Mouse (Mus musculus) liver, adult 2 months (tissue): ENCODE results near the gene Fars2.

Source experiments
- CTCF ChIP-seq: fragments of 200-500 bp; IDR thresholded peaks from 2 replicates; pipeline ENCODE4 v1.5.1; 2011; ENCODE audit warnings: low read depth, low read length, control low read depth
- POLR2A ChIP-seq: fragments of 200-500 bp; IDR thresholded peaks from 2 replicates; pipeline ENCODE4 v1.6.1; 2011; ENCODE audit warnings: low read length, control low read depth; ENCODE audit not compliant: insufficient read depth; ENCODE audit errors: extremely low read depth

- no peak for TF ChIP-seq CTCF
- TF ChIP-seq POLR2A = no peak
Observed at GRCm38 (mm10) chr13:36554743-36555142, 437.5 kb downstream of the Fars2 start.
